Mouse (Mus musculus) limb, embryonic 14.5 days (tissue): ENCODE measurements around the gene Dtx2. TPM values are rescaled to one million over a fixed set of nuclear protein-coding genes. Genes with fewer than 3 reads are reported as not detected.

ENCODE experiments used
- ATAC-seq: fragments of 200-750 bp; cut with Nextera tagmentation; 2 replicates; pipeline ENCODE4 v1.8.0; 2017; ENCODE audit warnings: low read depth, moderate number of reproducible peaks, moderate TSS enrichment; ENCODE audit not compliant: low FRiP score
- DNase-seq: peaks from one replicate; pipeline ENCODE4 v3.0.0-alpha.2; 2015; ENCODE audit warnings: low spot score
- H3K27ac ChIP-seq: fragments of 300-500 bp; sonication (generic); replicated peaks from 2 replicates; pipeline ENCODE4 v1.5.1; 2014; ENCODE audit warnings: low read depth, mild to moderate bottlenecking, low read length, moderate library complexity, mixed read lengths
- H3K27me3 ChIP-seq: fragments of 300-500 bp; sonication (generic); 2 replicates; pipeline ENCODE4 v1.6.1; 2014; ENCODE audit warnings: low read length, mixed read lengths; ENCODE audit not compliant: control insufficient read depth, insufficient read depth
- H3K36me3 ChIP-seq: fragments of 300-500 bp; sonication (generic); 2 replicates; pipeline ENCODE4 v1.6.1; 2014; ENCODE audit warnings: mild to moderate bottlenecking, low read length, moderate library complexity, mixed read lengths; ENCODE audit not compliant: control insufficient read depth, insufficient read depth
- H3K4me1 ChIP-seq: fragments of 300-500 bp; sonication (generic); 2 replicates; pipeline ENCODE4 v1.6.1; 2014; ENCODE audit warnings: antibody characterized with exemption, low read length, mixed read lengths; ENCODE audit not compliant: control insufficient read depth, insufficient read depth
- H3K4me2 ChIP-seq: fragments of 300-500 bp; sonication (generic); replicated peaks from 2 replicates; pipeline ENCODE4 v1.6.1; 2014; ENCODE audit warnings: low read depth, mild to moderate bottlenecking, low read length, moderate library complexity; ENCODE audit not compliant: severe bottlenecking
- H3K4me3 ChIP-seq: fragments of 300-500 bp; sonication (generic); replicated peaks from 2 replicates; pipeline ENCODE4 v1.5.1; 2014; ENCODE audit warnings: low read length
- H3K9ac ChIP-seq: fragments of 300-500 bp; sonication (generic); 2 replicates; pipeline ENCODE4 v1.6.1; 2014; ENCODE audit warnings: mild to moderate bottlenecking, low read depth, low read length, moderate library complexity; ENCODE audit not compliant: severe bottlenecking
- H3K9me3 ChIP-seq: fragments of 300-500 bp; sonication (generic); 2 replicates; pipeline ENCODE4 v1.6.1; 2016; ENCODE audit warnings: low read length; ENCODE audit not compliant: control insufficient read depth
- POLR2A ChIP-seq: fragments of 200-500 bp; IDR thresholded peaks from 2 replicates; pipeline ENCODE4 v1.8.0; 2012; ENCODE audit warnings: inconsistent platforms, mild to moderate bottlenecking, moderate library complexity, borderline replicate concordance; ENCODE audit not compliant: insufficient read depth, insufficient read length; ENCODE audit errors: extremely low read depth
- WGBS: fragments of 180-500 bp; shearing (Covaris S2); extraction: QIAGEN DNeasy Blood & Tissue Kit; methylation state at CpG from one replicate; pipeline ENCODE4 v1.1.7; 2014; 5-methylcytosine and 5-hydroxymethylcytosine counted together
- polyA plus RNA-seq, 2 experiments: library from polyadenylated mRNA; depleted of rRNA in 1 of 2; stranded (reverse) in 1 of 2; unstranded in 1 of 2; fragments of >200 nt; fragmentation: Nextera tagmentation in 1 of 2; extraction: Ambion mirVana in 1 of 2; gene quantifications; 2 replicates each; pipeline versions ENCODE4 v1.2.1 to v1.2.3; 2012 to 2014

Dtx2 gene
- polyA plus RNA-seq, 2 experiments = 28.5 to 29.5 TPM

DNA sequence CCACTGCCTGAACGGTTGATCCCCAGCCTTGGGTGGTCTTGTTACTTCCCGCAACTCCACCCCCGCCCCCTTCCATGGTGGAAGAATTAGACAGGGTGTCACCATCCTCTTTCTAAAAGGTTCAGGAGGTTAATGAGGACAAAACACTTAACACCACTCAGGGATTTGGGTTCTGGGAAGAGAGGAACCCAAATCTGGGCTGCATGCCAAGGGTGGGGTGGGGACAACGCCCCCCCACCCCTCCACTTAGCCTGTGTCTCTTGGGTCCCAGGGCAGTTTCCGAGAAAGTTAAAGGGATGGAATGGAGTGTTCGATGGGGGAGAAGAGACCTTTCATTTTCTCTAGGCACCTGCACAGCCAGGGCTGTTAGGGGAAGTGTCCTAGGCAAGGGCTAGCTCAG, 78.5 kb downstream of the Dtx2 start:
- H3K27ac ChIP-seq = 0 out of 2 replicates have a peak overlapping the region, but pooled peaks have one; percentile 10
- no peaks in the 10 kb centered on the region for H3K9me3 ChIP-seq
- no peak overlapping the region for H3K9ac ChIP-seq
- H3K27me3 ChIP-seq = no peaks in the 10 kb centered on the region
- ATAC-seq = no peak
- WGBS = 60% methylated on average over 6 of the region's 6 CpGs
- H3K4me2 ChIP-seq = no peak overlapping the region
- no peaks in the 10 kb centered on the region for H3K36me3 ChIP-seq
- no peak overlapping the region for H3K4me3 ChIP-seq
- TF ChIP-seq POLR2A = no peak
- H3K4me1 ChIP-seq = 0 out of 2 replicates have a peak, but pooled peaks cover 6% of the 10 kb centered on the region
- DNase-seq = no peak

DNA sequence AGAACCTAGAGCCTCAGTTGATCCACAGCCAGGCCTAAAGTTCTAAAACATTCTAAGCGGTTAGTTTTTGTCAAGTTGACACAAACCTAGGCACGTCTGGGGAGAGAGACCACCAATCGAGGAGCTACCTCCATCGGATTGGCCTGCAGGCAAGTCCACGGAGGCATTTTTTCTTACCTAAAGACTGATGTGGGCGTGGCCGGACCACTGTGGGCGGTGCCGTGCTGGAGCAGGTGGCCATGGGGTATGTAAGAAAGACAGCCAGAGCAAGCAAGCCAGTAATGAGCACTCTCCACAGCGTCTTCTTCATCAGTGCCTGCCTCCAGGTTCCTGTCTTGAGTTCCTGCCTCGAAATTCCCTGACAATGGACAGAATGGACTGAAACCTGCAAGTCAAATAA, 78.9 kb downstream of the Dtx2 start:
- Histone ChIP-seq H3K4me2 (no peak overlapping the region), H3K36me3 (no peaks in the 10 kb centered on the region), H3K9ac (no peak overlapping the region), H3K27me3 (no peaks in the 10 kb centered on the region), H3K4me3 (no peak overlapping the region), H3K27ac (no peak overlapping the region), H3K4me1 (0 out of 2 replicates have a peak, but pooled peaks cover 6% of the 10 kb centered on the region), H3K9me3 (no peaks in the 10 kb centered on the region)
- ATAC-seq (no peak), DNase-seq (no peak)
- no peak for TF ChIP-seq POLR2A
- WGBS = 59% methylated on average over 11 of the region's 11 CpGs

DNA sequence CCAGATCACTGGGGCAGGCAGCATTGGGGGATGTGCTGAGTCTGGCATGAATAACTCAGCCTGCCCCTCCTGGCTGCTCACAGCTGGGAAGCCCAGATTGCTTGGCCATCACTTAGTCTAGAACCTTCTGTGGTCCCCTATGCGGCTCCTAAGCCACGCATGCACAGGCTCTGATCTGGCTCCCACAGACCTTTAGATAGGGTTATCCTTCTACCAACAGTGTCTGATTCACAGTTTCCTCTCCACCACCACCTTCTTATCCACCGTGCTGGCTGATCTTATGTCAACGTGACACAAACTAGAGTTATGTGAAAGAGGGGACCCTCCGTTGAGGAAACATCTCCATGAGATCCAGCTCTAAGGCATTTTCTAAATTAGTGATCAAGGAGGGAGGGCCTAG, 80.5 kb downstream of the Dtx2 start:
- TF ChIP-seq POLR2A = no peak
- WGBS = 90% methylated on average over 5 of the region's 5 CpGs

DNA sequence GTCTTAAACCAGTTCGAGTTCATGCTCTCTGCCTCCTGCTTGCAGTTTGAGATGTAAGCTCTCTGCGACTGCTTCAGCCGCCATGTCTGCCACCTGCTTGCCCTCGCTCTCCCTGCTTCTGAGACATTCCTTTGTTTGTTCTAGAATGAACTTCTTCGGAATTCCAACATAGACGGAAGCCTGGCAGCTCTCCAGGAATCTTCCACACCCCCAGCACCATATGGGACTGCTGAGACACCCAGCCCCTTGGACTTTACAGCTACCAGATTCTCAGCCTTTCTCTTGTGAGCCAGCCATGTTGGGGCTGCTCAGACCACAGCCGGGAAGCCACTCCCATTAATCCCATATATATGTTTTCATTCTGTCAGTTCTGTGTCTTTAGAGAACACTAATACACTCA, 81.7 kb downstream of the Dtx2 start:
- ATAC-seq (0 out of 2 replicates have a peak, but pooled peaks have one; percentile 41), DNase-seq (peak; percentile 54)
- Histone ChIP-seq H3K27ac (no peak overlapping the region), H3K9ac (no peak overlapping the region), H3K36me3 (no peaks in the 10 kb centered on the region), H3K4me2 (no peak overlapping the region), H3K9me3 (no peaks in the 10 kb centered on the region), H3K4me1 (0 out of 2 replicates have a peak, but pooled peaks cover 6% of the 10 kb centered on the region), H3K4me3 (no peak overlapping the region), H3K27me3 (no peaks in the 10 kb centered on the region)
- TF ChIP-seq POLR2A = no peak
- 38% methylated on average over 7 of the region's 7 CpGs for WGBS

More for the DNA sequence above, 80.5 kb downstream of the Dtx2 start:
- no peak overlapping the region for H3K9ac ChIP-seq
- DNase-seq (no peak), ATAC-seq (no peak)
- no peak overlapping the region for H3K27ac ChIP-seq
- no peaks in the 10 kb centered on the region for H3K36me3 ChIP-seq
- 0 out of 2 replicates have a peak, but pooled peaks cover 6% of the 10 kb centered on the region for H3K4me1 ChIP-seq
- H3K4me3 ChIP-seq = no peak overlapping the region
- H3K9me3 ChIP-seq = no peaks in the 10 kb centered on the region
- no peaks in the 10 kb centered on the region for H3K27me3 ChIP-seq
- H3K4me2 ChIP-seq = no peak overlapping the region

DNA sequence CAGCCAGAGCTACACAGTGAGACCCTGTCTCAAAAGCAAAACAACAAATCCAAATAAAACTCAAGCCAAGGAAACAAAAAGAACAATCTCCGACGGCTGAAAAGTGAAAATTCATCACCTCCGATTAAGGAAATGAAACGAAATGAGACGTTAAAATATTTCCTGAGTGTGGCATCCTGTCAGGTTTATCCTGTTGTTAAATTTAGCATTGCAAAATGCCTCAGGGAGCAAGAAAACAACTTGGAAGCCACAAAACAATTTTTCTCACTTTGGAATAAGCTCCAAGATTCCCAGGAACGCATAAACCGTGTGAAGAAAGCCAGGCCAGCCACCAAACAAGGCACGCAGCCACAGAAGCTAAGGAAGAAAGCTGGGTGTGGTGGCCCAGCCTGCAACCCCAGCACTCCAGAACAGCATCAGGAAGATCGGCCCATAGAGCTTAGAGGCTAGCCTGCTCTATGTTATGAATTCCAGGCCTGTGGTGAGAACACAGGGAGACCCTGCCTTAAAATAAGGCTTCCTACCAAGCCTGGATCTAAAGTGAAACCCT, 82.5 kb downstream of the Dtx2 start:
- Histone ChIP-seq H3K27me3 (no peaks in the 10 kb centered on the region), H3K9me3 (no peaks in the 10 kb centered on the region), H3K36me3 (no peaks in the 10 kb centered on the region), H3K4me2 (no peak overlapping the region), H3K4me3 (no peak overlapping the region), H3K4me1 (0 out of 2 replicates have a peak, but pooled peaks cover 6% of the 10 kb centered on the region), H3K9ac (no peak overlapping the region), H3K27ac (no peak overlapping the region)
- WGBS = 75% methylated on average over 9 of the region's 9 CpGs
- ATAC-seq = no peak
- DNase-seq = no peak
- TF ChIP-seq POLR2A = no peak
